Mouse (Mus musculus): ENCODE results near the gene Dmrt1. TPM values are rescaled to one million over a fixed set of nuclear protein-coding genes. Genes with fewer than 3 reads are reported as not detected.

Gene Dmrt1
- total and polyA plus RNA-seq, 3 experiments: 0.30 to 0.50 TPM; not detected in 1

DNA sequence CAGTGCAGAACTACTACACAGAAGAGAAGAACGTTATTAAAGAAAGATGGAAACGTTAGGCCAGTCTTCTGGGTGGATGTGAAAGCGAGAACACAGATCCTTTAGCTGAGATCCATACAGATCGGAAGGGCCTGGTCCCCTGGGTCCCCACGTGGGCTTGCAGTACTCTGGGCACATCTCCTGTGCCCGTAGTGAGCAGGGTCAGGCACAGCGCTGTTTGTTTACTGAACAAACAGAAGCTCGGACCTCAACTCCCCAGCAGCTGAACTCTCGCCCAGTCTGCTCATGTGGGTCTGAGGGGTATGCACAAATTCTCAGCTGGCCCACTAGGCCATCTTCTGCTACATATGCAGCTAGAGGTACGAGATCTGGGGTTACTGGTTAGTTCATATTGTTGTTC is 145.1 kb downstream of the Dmrt1 start:
- Histone ChIP-seq H3K79me2 (replicated peaks; ENCODE audit: control insufficient read depth, extremely low read depth, insufficient read depth, poor library complexity, severe bottlenecking) (no peaks in the 10 kb centered on the region), H3K4me1 (ENCODE audit: control insufficient read depth in 1 of 2, insufficient read depth in 2 of 2) (no peaks in the 10 kb centered on the region), H3K9me3 (replicated peaks; ENCODE audit: low read length) (no peaks in the 10 kb centered on the region), H3K4me2 (ENCODE audit: insufficient read depth, low read depth, poor library complexity, severe bottlenecking) (no peak overlapping the region), H3K36me3 (replicated peaks in 1 of 2; ENCODE audit: control insufficient read depth in 1 of 2, insufficient read depth in 1 of 2, low read length in 1 of 2) (no peaks in the 10 kb centered on the region), H3K9ac (ENCODE audit: insufficient read depth, low read depth) (no peak overlapping the region), H3K27ac (ENCODE audit: insufficient read depth, low read depth) (no peak overlapping the region), H3K27me3 (replicated peaks) (no peaks in the 10 kb centered on the region), H3K4me3 (replicated peaks in 1 of 3; ENCODE audit: low read depth in 2 of 3, low read length in 2 of 3, poor library complexity in 1 of 3) (no peak overlapping the region)
- dilution Hi-C loops (cut with MboI; ENCODE audit: extremely low pct_ligation_motif_present, extremely low pct_unique_long_range_greater_than_20kb, low sequenced_read_pairs) (no loop called here), in situ Hi-C loops (cut with MboI; ENCODE audit: low pct_ligation_motif_present, low pct_unique_long_range_greater_than_20kb, low sequenced_read_pairs) (no loop called here)
- DNase-seq (ENCODE audit: extremely low read depth): no peak
- no peak for TF ChIP-seq RAD21 (IDR thresholded peaks at IDR 0.05; ENCODE audit: low read depth, low read length)
- no peak for TF ChIP-seq USF1 (IDR thresholded peaks at IDR 0.05; ENCODE audit: low read depth, low read length)
- no peak for TF ChIP-seq EP300 (IDR thresholded peaks at IDR 0.05; ENCODE audit: low read length)
- no peak for TF ChIP-seq UBTF (IDR thresholded peaks at IDR 0.05; ENCODE audit: low read depth, low read length)
- no peak for TF ChIP-seq ETS1 (conservative IDR thresholded peaks at IDR 0.05; ENCODE audit: low read depth, low read length)
- TF ChIP-seq KAT2A (IDR thresholded peaks at IDR 0.05; ENCODE audit: insufficient replicate concordance, low read length): no peak
- no peak for TF ChIP-seq GABPA (IDR thresholded peaks at IDR 0.05; ENCODE audit: insufficient replicate concordance, low read depth, low read length)
- no peak for TF ChIP-seq TCF12 (IDR thresholded peaks at IDR 0.05; ENCODE audit: low read depth, low read length)
- TF ChIP-seq IRF4 (IDR thresholded peaks at IDR 0.05; ENCODE audit: low read depth, low read length): no peak
- no peak for TF ChIP-seq CHD1 (IDR thresholded peaks at IDR 0.05; ENCODE audit: low read depth, low read length)
- no peak for TF ChIP-seq CHD2 (IDR thresholded peaks at IDR 0.05; ENCODE audit: low read length)
- TF ChIP-seq USF2 (conservative IDR thresholded peaks at IDR 0.05; ENCODE audit: low read depth, low read length): no peak

DNA sequence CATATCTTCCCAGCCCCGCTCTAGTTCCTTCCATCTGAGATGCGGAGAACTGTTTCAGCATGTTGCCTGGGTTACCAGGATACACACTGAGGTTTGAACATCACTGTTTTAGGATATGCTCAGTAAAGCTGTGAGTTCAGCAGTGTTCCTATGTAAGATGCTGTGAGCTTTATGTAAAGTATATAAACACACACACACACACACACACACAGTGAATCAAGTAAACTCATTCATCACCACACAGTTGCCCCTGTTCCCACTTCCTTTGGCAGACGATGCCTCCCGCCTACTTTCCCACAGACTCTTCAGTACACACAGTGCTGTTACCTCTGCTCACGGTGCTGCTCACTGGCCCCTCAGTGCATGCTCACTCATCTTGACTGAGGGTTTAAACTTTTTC is 147.1 kb downstream of the Dmrt1 start:
- dilution Hi-C loops (cut with MboI; ENCODE audit: extremely low pct_ligation_motif_present, extremely low pct_unique_long_range_greater_than_20kb, low sequenced_read_pairs) (no loop called here), in situ Hi-C loops (cut with MboI; ENCODE audit: low pct_ligation_motif_present, low pct_unique_long_range_greater_than_20kb, low sequenced_read_pairs) (no loop called here)
- no peak for TF ChIP-seq RAD21 (IDR thresholded peaks at IDR 0.05; ENCODE audit: low read depth, low read length)
- Histone ChIP-seq H3K4me2 (ENCODE audit: insufficient read depth, low read depth, poor library complexity, severe bottlenecking) (no peak overlapping the region), H3K4me1 (ENCODE audit: control insufficient read depth in 1 of 2, insufficient read depth in 2 of 2) (no peaks in the 10 kb centered on the region), H3K79me2 (replicated peaks; ENCODE audit: control insufficient read depth, extremely low read depth, insufficient read depth, poor library complexity, severe bottlenecking) (no peaks in the 10 kb centered on the region), H3K4me3 (replicated peaks in 1 of 3; ENCODE audit: low read depth in 2 of 3, low read length in 2 of 3, poor library complexity in 1 of 3) (no peak overlapping the region), H3K36me3 (replicated peaks in 1 of 2; ENCODE audit: control insufficient read depth in 1 of 2, insufficient read depth in 1 of 2, low read length in 1 of 2) (no peaks in the 10 kb centered on the region), H3K9ac (ENCODE audit: insufficient read depth, low read depth) (no peak overlapping the region), H3K27ac (ENCODE audit: insufficient read depth, low read depth) (no peak overlapping the region), H3K27me3 (replicated peaks) (no peaks in the 10 kb centered on the region), H3K9me3 (replicated peaks; ENCODE audit: low read length) (no peaks in the 10 kb centered on the region)
- DNase-seq (ENCODE audit: extremely low read depth): no peak

Other genes with a start within 250 kb of the Dmrt1 start
- gene Dmrt3, start 104.7 kb downstream of the Dmrt1 start, total RNA-seq (2012; rRNA removed): not detected in 2 replicates
- not detected in 2 replicates for gene Dmrt3, start 104.7 kb downstream of the Dmrt1 start, total RNA-seq (2014; rRNA removed)
- not detected in 2 replicates for gene Dmrt3, start 104.7 kb downstream of the Dmrt1 start, polyA plus RNA-seq (2012; ENCODE audit: insufficient read length, low read depth)
- not detected in 2 replicates for gene Dmrt2, start 166.8 kb downstream of the Dmrt1 start, total RNA-seq (2012; rRNA removed)
- not detected in 2 replicates for gene Dmrt2, start 166.8 kb downstream of the Dmrt1 start, total RNA-seq (2014; rRNA removed)
- gene Dmrt2, start 166.8 kb downstream of the Dmrt1 start, polyA plus RNA-seq (2012; ENCODE audit: insufficient read length, low read depth): not detected in 2 replicates